Mouse (Mus musculus) skeletal muscle tissue, adult 2 months (tissue): ENCODE measurements at regions not wholly inside any gene's neighbourhood (a gene's known extent, or its start where the extent isn't known, plus 50 kb on each side); places are given as distances from the start of the nearest gene placed in this dataset.

Experiments
- DNase-seq: peaks from one replicate; pipeline ENCODE4 v3.0.0-alpha.2; 2012; ENCODE audit warnings: low read depth, low spot score

DNA sequence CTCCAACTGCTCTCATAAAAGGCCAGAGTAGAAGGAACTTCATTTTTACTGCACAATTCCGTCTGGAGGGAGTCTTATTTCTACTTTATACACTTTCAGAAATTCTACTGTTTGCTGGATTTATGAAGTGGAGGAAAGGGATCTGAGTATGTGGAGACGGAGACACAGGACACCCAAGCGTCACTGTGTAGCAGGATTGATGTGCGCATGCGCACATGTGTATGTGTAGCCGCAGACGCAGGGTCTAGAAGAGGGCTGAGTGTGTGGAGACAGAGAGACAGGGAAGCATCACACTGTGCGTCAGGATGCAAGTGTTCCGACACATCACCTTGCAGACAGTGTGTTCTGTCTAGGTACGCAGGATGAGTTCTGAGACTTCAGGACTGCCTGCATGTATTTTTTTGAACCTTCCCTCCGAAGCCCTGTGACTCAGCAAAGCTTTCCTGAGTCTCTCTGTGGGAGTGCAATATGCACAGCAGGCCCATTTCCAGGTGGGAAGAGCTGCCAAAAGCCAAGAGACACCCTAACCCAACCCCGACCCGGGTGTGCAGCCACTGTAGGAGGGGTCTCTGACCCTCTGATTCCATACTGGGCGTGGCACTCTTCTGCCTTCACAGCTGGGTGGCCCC is 67.1 kb upstream of the Fam19a5 start:
- no peak for DNase-seq

DNA sequence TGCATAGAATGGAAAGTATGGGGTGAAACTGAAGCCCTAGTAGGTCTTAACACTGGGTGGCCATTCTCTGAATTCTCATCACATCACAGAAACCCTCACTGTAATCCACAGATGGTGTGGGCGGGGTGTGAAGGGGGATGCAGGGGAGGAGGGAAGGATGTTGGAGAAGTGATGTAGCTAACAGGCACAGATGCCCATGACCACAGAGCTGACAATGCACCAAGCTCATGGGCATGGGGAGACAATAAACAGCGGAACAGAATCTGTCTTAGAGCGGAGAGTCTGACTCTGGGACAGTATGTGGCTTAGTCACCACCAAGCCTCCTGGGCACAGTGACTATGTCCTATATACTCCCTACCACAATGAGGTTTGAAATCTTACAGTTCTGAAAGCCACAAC is 63.3 kb upstream of the Fam19a5 start:
- no peak for DNase-seq
